Mouse (Mus musculus) forebrain, embryonic 11.5 days (tissue): ENCODE results near the gene Ldb2. TPM values are rescaled to one million over a fixed set of nuclear protein-coding genes. Genes with fewer than 3 reads are reported as not detected.

ENCODE experiments used
- ATAC-seq: fragments of 200-750 bp; cut with Nextera tagmentation; replicated peaks from 2 replicates; pipeline ENCODE4 v1.8.0; 2017; ENCODE audit warnings: moderate TSS enrichment; ENCODE audit not compliant: low FRiP score
- DNase-seq: peaks from one replicate; pipeline ENCODE4 v3.0.0-alpha.2; 2017; ENCODE audit warnings: low spot score
- H3K27ac ChIP-seq: fragments of 300-500 bp; sonication (generic); 2 replicates; pipeline ENCODE4 v1.5.1; 2014; ENCODE audit warnings: low read depth, low read length
- H3K27me3 ChIP-seq: fragments of 300-500 bp; sonication (generic); 2 replicates; pipeline ENCODE4 v1.6.1; 2014; ENCODE audit warnings: mild to moderate bottlenecking, low read length, mixed read lengths; ENCODE audit not compliant: control insufficient read depth, insufficient read depth
- H3K36me3 ChIP-seq: fragments of 300-500 bp; sonication (generic); 2 replicates; pipeline ENCODE4 v1.6.1; 2014; ENCODE audit warnings: mild to moderate bottlenecking, low read length, moderate library complexity, mixed read lengths; ENCODE audit not compliant: control insufficient read depth, insufficient read depth
- H3K4me1 ChIP-seq: fragments of 300-500 bp; sonication (generic); replicated peaks from 2 replicates; pipeline ENCODE4 v1.6.1; 2014; ENCODE audit warnings: low read length, mixed read lengths; ENCODE audit not compliant: control insufficient read depth, insufficient read depth
- H3K4me2 ChIP-seq: fragments of 300-500 bp; sonication (generic); 2 replicates; pipeline ENCODE4 v1.6.1; 2014; ENCODE audit warnings: low read depth, mild to moderate bottlenecking, low read length, moderate library complexity, mixed read lengths; ENCODE audit not compliant: severe bottlenecking
- H3K4me3 ChIP-seq: fragments of 300-500 bp; sonication (generic); 2 replicates; pipeline ENCODE4 v1.5.1; 2014; ENCODE audit warnings: low read depth, low read length
- H3K9ac ChIP-seq: fragments of 300-500 bp; sonication (generic); 2 replicates; pipeline ENCODE4 v1.6.1; 2014; ENCODE audit warnings: low read length
- H3K9me3 ChIP-seq: fragments of 300-500 bp; sonication (generic); 2 replicates; pipeline ENCODE4 v1.6.1; 2016; ENCODE audit warnings: low read length, mixed read lengths; ENCODE audit not compliant: control insufficient read depth
- WGBS: fragments of 180-500 bp; shearing (Covaris S2); extraction: QIAGEN DNeasy Blood & Tissue Kit; methylation state at CpG from one replicate; pipeline ENCODE4 v1.1.7; 2014; 5-methylcytosine and 5-hydroxymethylcytosine counted together
- polyA plus RNA-seq: library from polyadenylated mRNA; unstranded; fragments of >200 nt; fragmentation: Nextera tagmentation; extraction: Ambion mirVana; gene quantifications from 2 replicates; pipeline ENCODE4 v1.2.1, GENCODE M21; 2014

Ldb2 gene
- polyA plus RNA-seq, result 17.9 and 19.7 TPM in 2 replicates

GRCm38 (mm10) chr5:44799053-44799860, at the start of gene Ldb2:
TSS of gene Ldb2 (minus strand) at chr5:44799680.
- peak within 1 kb of the TSS; percentile 42; the same call in 1 of the 2 replicates for H3K9ac ChIP-seq
- H3K36me3 ChIP-seq, result no peaks in the 10 kb centered on the region
- peak within 1 kb of the TSS; percentile 27 for H3K4me3 ChIP-seq
- peak within 1 kb of the TSS; percentile 46 for H3K4me2 ChIP-seq
- no peak within 1 kb of the TSS for H3K27ac ChIP-seq
- peak; percentile 94 for ATAC-seq
- H3K9me3 ChIP-seq, result no peaks in the 10 kb centered on the region
- 3% methylated on average over 19 of the region's 19 CpGs for WGBS
- DNase-seq, result peak; percentile 82
- H3K4me1 ChIP-seq, result 0 out of 2 replicates have a peak, but pooled peaks cover 2% of the 10 kb centered on the region
- H3K27me3 ChIP-seq, result no peaks in the 10 kb centered on the region

GRCm38 (mm10) chr5:44831287-44831686, 31.8 kb upstream of the Ldb2 start:
- Histone ChIP-seq H3K27ac (no peak overlapping the region), H3K4me3 (no peak overlapping the region), H3K4me1 (no peaks in the 10 kb centered on the region), H3K9me3 (no peaks in the 10 kb centered on the region), H3K4me2 (no peak overlapping the region), H3K27me3 (no peaks in the 10 kb centered on the region), H3K36me3 (no peaks in the 10 kb centered on the region), H3K9ac (no peak overlapping the region)
- no peak for ATAC-seq
- WGBS, result 60% methylated on average over 5 of the region's 5 CpGs
- DNase-seq, result peak; percentile 53

GRCm38 (mm10) chr5:44815506-44815905, 16.0 kb upstream of the Ldb2 start:
- ATAC-seq (no peak), DNase-seq (no peak)
- Histone ChIP-seq H3K36me3 (no peaks in the 10 kb centered on the region), H3K27me3 (no peaks in the 10 kb centered on the region), H3K27ac (no peak overlapping the region), H3K4me2 (no peak overlapping the region), H3K9ac (no peak overlapping the region), H3K4me3 (no peak overlapping the region), H3K4me1 (no peaks in the 10 kb centered on the region), H3K9me3 (no peaks in the 10 kb centered on the region)
- WGBS, result 81% methylated on average over 1 of the region's 1 CpGs

- Histone ChIP-seq H3K36me3 (no peaks in the 10 kb centered on the region), H3K4me3 (no peak overlapping the region), H3K27me3 (no peaks in the 10 kb centered on the region), H3K4me1 (no peaks in the 10 kb centered on the region), H3K27ac (no peak overlapping the region), H3K9ac (no peak overlapping the region), H3K9me3 (no peaks in the 10 kb centered on the region), H3K4me2 (no peak overlapping the region)
- DNase-seq, result no peak
- no peak for ATAC-seq
- 87% methylated on average over 2 of the region's 2 CpGs for WGBS
Measured at GRCm38 (mm10) chr5:44805960-44806359, 6.5 kb upstream of the Ldb2 start.

GRCm38 (mm10) chr5:44801100-44801499, 1.6 kb upstream of the Ldb2 start:
- no peaks in the 10 kb centered on the region for H3K9me3 ChIP-seq
- H3K4me3 ChIP-seq, result no peak overlapping the region
- H3K27me3 ChIP-seq, result no peaks in the 10 kb centered on the region
- H3K4me2 ChIP-seq, result no peak overlapping the region
- no peaks in the 10 kb centered on the region for H3K36me3 ChIP-seq
- H3K9ac ChIP-seq, result no peak overlapping the region
- 0 out of 2 replicates have a peak, but pooled peaks cover 2% of the 10 kb centered on the region for H3K4me1 ChIP-seq
- WGBS, result 32% methylated on average over 3 of the region's 3 CpGs
- no peak overlapping the region for H3K27ac ChIP-seq
- ATAC-seq, result no peak
- DNase-seq, result no peak

GRCm38 (mm10) chr5:44799861-44800260, 381 bp upstream of the Ldb2 start:
- 27% methylated on average over 2 of the region's 2 CpGs for WGBS
- Histone ChIP-seq H3K9me3 (no peaks in the 10 kb centered on the region), H3K9ac (no peak overlapping the region; the same call in 1 of the 2 replicates), H3K36me3 (no peaks in the 10 kb centered on the region), H3K27ac (no peak overlapping the region), H3K4me2 (peak overlapping the region; percentile 46), H3K27me3 (no peaks in the 10 kb centered on the region), H3K4me3 (peak overlapping the region; percentile 27; the same call in 1 of the 2 replicates), H3K4me1 (0 out of 2 replicates have a peak, but pooled peaks cover 2% of the 10 kb centered on the region)
- DNase-seq (no peak), ATAC-seq (peak; percentile 55)

GRCm38 (mm10) chr5:44798493-44798892, 987 bp downstream of the Ldb2 start:
- ATAC-seq (no peak), DNase-seq (no peak)
- Histone ChIP-seq H3K36me3 (no peaks in the 10 kb centered on the region), H3K4me3 (peak overlapping the region; percentile 27), H3K9ac (peak overlapping the region; percentile 24; the same call in 1 of the 2 replicates), H3K27ac (no peak overlapping the region), H3K4me2 (peak overlapping the region; percentile 46), H3K4me1 (0 out of 2 replicates have a peak, but pooled peaks cover 2% of the 10 kb centered on the region), H3K27me3 (no peaks in the 10 kb centered on the region), H3K9me3 (no peaks in the 10 kb centered on the region)
- WGBS, result 7% methylated on average over 3 of the region's 3 CpGs

- no peak overlapping the region for H3K27ac ChIP-seq
Measured at GRCm38 (mm10) chr5:44798056-44798455, 1.4 kb downstream of the Ldb2 start.

More at GRCm38 (mm10) chr5:44798056-44798455, 1.4 kb downstream of the Ldb2 start:
- H3K4me1 ChIP-seq, result 0 out of 2 replicates have a peak, but pooled peaks cover 2% of the 10 kb centered on the region
- no peaks in the 10 kb centered on the region for H3K9me3 ChIP-seq
- no peaks in the 10 kb centered on the region for H3K27me3 ChIP-seq
- no peaks in the 10 kb centered on the region for H3K36me3 ChIP-seq
- 16% methylated on average over 2 of the region's 2 CpGs for WGBS
- DNase-seq, result no peak
- ATAC-seq, result no peak
- peak overlapping the region; percentile 46; the same call in 1 of the 2 replicates for H3K4me2 ChIP-seq
- H3K9ac ChIP-seq, result peak overlapping the region; percentile 24; the same call in 1 of the 2 replicates
- peak overlapping the region; percentile 27 for H3K4me3 ChIP-seq
